Mouse (Mus musculus): ENCODE results near the gene Hmgcll1.

Gene Hmgcll1

GRCm38 (mm10) chr9:76014631-76015531, at the start of gene Hmgcll1:
Gene Hmgcll1 (plus strand): TSS chr9:76014855.
- no peak for DNase-seq (ENCODE audit: low spot score)

GRCm38 (mm10) chr9:75980097-75980496, 34.6 kb upstream of the Hmgcll1 start:
- no peak for DNase-seq (ENCODE audit: low spot score)

- DNase-seq (ENCODE audit: low spot score) = no peak
Measured at GRCm38 (mm10) chr9:75981139-75981538, 33.5 kb upstream of the Hmgcll1 start.

- DNase-seq (ENCODE audit: low spot score) = no peak
Measured at GRCm38 (mm10) chr9:75989491-75989890, 25.2 kb upstream of the Hmgcll1 start.

GRCm38 (mm10) chr9:75998791-75999350, 15.8 kb upstream of the Hmgcll1 start:
- no peak for DNase-seq (ENCODE audit: low spot score)

GRCm38 (mm10) chr9:76000876-76001858, 13.5 kb upstream of the Hmgcll1 start:
- DNase-seq (ENCODE audit: low spot score) = no peak

- no peak for DNase-seq (ENCODE audit: low spot score)
Measured at GRCm38 (mm10) chr9:76003066-76003465, 11.6 kb upstream of the Hmgcll1 start.

GRCm38 (mm10) chr9:76003637-76004036, 11.0 kb upstream of the Hmgcll1 start:
- no peak for DNase-seq (ENCODE audit: low spot score)

- DNase-seq (ENCODE audit: low spot score) = no peak
Measured at GRCm38 (mm10) chr9:76007342-76007970, 7.2 kb upstream of the Hmgcll1 start.

GRCm38 (mm10) chr9:76013789-76014188, 866 bp upstream of the Hmgcll1 start:
- DNase-seq (ENCODE audit: low spot score) = no peak

- no peak for DNase-seq (ENCODE audit: low spot score)
Measured at GRCm38 (mm10) chr9:76015971-76016370, 1.3 kb downstream of the Hmgcll1 start.

- no peak for DNase-seq (ENCODE audit: low spot score)
Measured at GRCm38 (mm10) chr9:76016506-76016905, 1.9 kb downstream of the Hmgcll1 start.

GRCm38 (mm10) chr9:76023551-76023973, 8.9 kb downstream of the Hmgcll1 start:
- no peak for DNase-seq (ENCODE audit: low spot score)

- no peak for DNase-seq (ENCODE audit: low spot score)
Measured at GRCm38 (mm10) chr9:76024277-76025246, 9.9 kb downstream of the Hmgcll1 start.

GRCm38 (mm10) chr9:76029471-76030199, 15.0 kb downstream of the Hmgcll1 start:
- no peak for DNase-seq (ENCODE audit: low spot score)

- no peak for DNase-seq (ENCODE audit: low spot score)
Measured at GRCm38 (mm10) chr9:76035058-76035457, 20.4 kb downstream of the Hmgcll1 start.

GRCm38 (mm10) chr9:76038327-76039103, 23.9 kb downstream of the Hmgcll1 start:
- DNase-seq (ENCODE audit: low spot score) = no peak

GRCm38 (mm10) chr9:76039711-76040110, 25.1 kb downstream of the Hmgcll1 start:
- no peak for DNase-seq (ENCODE audit: low spot score)

- DNase-seq (ENCODE audit: low spot score) = no peak
Measured at GRCm38 (mm10) chr9:76043341-76043740, 28.7 kb downstream of the Hmgcll1 start.

All from urinary bladder, postnatal 25 days (tissue).